32 mouse cellular contexts compared by ENCODE assay signal in the genomic region with DNA sequence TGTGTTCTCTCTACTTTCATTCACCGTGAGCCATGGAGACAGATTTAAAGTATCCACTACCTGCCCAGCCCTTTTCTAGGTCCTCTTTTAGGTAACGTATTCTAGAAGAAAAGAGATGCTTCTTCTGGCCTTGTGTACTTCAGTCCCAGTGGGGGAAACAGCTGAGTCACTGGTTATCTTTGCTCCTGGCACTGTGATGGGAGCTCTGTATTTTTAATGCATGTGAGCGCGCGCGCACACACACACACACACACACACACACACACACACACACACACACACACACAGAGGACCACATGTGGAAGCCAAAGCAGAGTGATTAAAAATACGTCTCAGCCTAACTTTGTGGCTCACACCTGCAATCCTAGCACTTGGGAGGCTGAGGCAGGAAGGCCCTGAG. TPM values are rescaled to one million over a fixed set of nuclear protein-coding genes. Genes with fewer than 3 reads are reported as not detected.
DNase-seq lines count a peak whose midpoint lies in the region; ATAC-seq and TF ChIP-seq lines count a peak whose summit lies in the region.
"Had no signal": no experiment of that assay in that cellular context is flagged by ENCODE, and none has a peak within 500 bp of the region (broad histone marks: within the 10 kb centered on the region; RNA-seq: fewer than 3 reads in every experiment).

No protein-coding gene starts in this region.

- TF ChIP-seq POLR2A in thymus, adult 2 months (IDR thresholded peaks at IDR 0.05; ENCODE audit: control insufficient read depth, extremely low read depth, insufficient read depth, low read length, poor library complexity) = no peak

- no peaks in the 10 kb centered on the region for H3K9me3 ChIP-seq in liver, embryonic 14.5 days (ENCODE audit: control insufficient read depth, low read length)
- H3K9me3 ChIP-seq in midbrain, embryonic 16.5 days (replicated peaks; ENCODE audit: control insufficient read depth, low read length, poor library complexity, severe bottlenecking) = no peaks in the 10 kb centered on the region
- H3K9me3 ChIP-seq: embryonic facial prominence, embryonic 12.5 days; heart, embryonic 12.5 days; hindbrain, embryonic 10.5 days; hindbrain, embryonic 15.5 days; lung, embryonic 15.5 days; midbrain, embryonic 10.5 days; midbrain, embryonic 15.5 days; stomach, embryonic 15.5 days had no signal

- no peaks in the 10 kb centered on the region for H3K36me3 ChIP-seq in thymus, adult 2 months (ENCODE audit: control insufficient read depth, insufficient read depth, low read length)
- no peaks in the 10 kb centered on the region for H3K36me3 ChIP-seq in liver, embryonic 14.5 days (replicated peaks; ENCODE audit: control insufficient read depth, insufficient read depth, low read depth)
- H3K36me3 ChIP-seq in midbrain, embryonic 16.5 days (ENCODE audit: control insufficient read depth, insufficient read depth, low read length) = peaks cover 6% of the 10 kb centered on the region; the same call in 1 of the 2 replicates
- H3K36me3 ChIP-seq: midbrain, embryonic 15.5 days had no signal

- H3K27me3 ChIP-seq in thymus, adult 2 months (ENCODE audit: control insufficient read depth, insufficient read depth, low read length) = no peaks in the 10 kb centered on the region
- no peaks in the 10 kb centered on the region for H3K27me3 ChIP-seq in liver, embryonic 14.5 days (ENCODE audit: control insufficient read depth, insufficient read depth, low read length)
- H3K27me3 ChIP-seq in midbrain, embryonic 16.5 days (ENCODE audit: control insufficient read depth, insufficient read depth, low read depth, low read length) = no peaks in the 10 kb centered on the region
- H3K27me3 ChIP-seq: embryonic facial prominence, embryonic 12.5 days; heart, embryonic 12.5 days; hindbrain, embryonic 15.5 days; lung, embryonic 15.5 days; midbrain, embryonic 15.5 days; stomach, embryonic 15.5 days had no signal

- peak; percentile 56 for ATAC-seq in erythroid progenitor cell, adult 5-6 weeks (replicated peaks; ENCODE audit: low FRiP score, poor library complexity, severe bottlenecking)
- no peak for ATAC-seq in liver, embryonic 14.5 days (ENCODE audit: insufficient read depth)
- ATAC-seq in midbrain, embryonic 16.5 days = no peak
- ATAC-seq: forebrain, embryonic 16.5 days; midbrain, embryonic 15.5 days had no signal

- H3K4me2 ChIP-seq in liver, embryonic 14.5 days (ENCODE audit: low read depth) = no peak overlapping the region
- H3K4me2 ChIP-seq in midbrain, embryonic 16.5 days (ENCODE audit: low read length) = no peak overlapping the region
- H3K4me2 ChIP-seq: embryonic facial prominence, embryonic 12.5 days; heart, embryonic 12.5 days; hindbrain, embryonic 15.5 days; lung, embryonic 15.5 days; midbrain, embryonic 15.5 days; stomach, embryonic 15.5 days had no signal

- H3K4me1 ChIP-seq in thymus, adult 2 months (replicated peaks; ENCODE audit: control insufficient read depth, insufficient read depth, low read length) = peaks cover 22% of the 10 kb centered on the region
- peaks cover 20 to 21% of the 10 kb centered on the region in 2 experiments; a peak in 3 of 4 replicates for H3K4me1 ChIP-seq in liver, embryonic 14.5 days (replicated peaks; ENCODE audit: control insufficient read depth in 2 of 2, insufficient read depth in 2 of 2, low read length in 1 of 2)
- H3K4me1 ChIP-seq in midbrain, embryonic 16.5 days (ENCODE audit: control insufficient read depth, insufficient read depth, low read length) = peaks cover 14% of the 10 kb centered on the region

- TF ChIP-seq CTCF in thymus, adult 2 months (IDR thresholded peaks at IDR 0.05; ENCODE audit: borderline replicate concordance, control insufficient read depth, extremely low read depth, insufficient read depth, low read length, poor library complexity) = no peak
- TF ChIP-seq CTCF in liver, embryonic 14.5 days (IDR thresholded peaks at IDR 0.05; ENCODE audit: low read depth) = no peak

- no peak overlapping the region for H3K4me3 ChIP-seq in thymus, adult 2 months (ENCODE audit: control insufficient read depth, insufficient read depth, low read length)
- H3K4me3 ChIP-seq in liver, embryonic 14.5 days (ENCODE audit: insufficient read depth in 1 of 2, low read depth in 2 of 2, low read length in 2 of 2) = no peak overlapping the region
- no peak overlapping the region for H3K4me3 ChIP-seq in midbrain, embryonic 16.5 days (ENCODE audit: low read depth, low read length)
- H3K4me3 ChIP-seq: embryonic facial prominence, embryonic 12.5 days; gastrocnemius, adult 2 months; heart, adult 2 months; heart, embryonic 12.5 days; hindbrain, embryonic 15.5 days; lung, embryonic 15.5 days; midbrain, embryonic 10.5 days; midbrain, embryonic 15.5 days; stomach, embryonic 15.5 days had no signal

- no peak for DNase-seq in thymus, adult 2 months
- no peak for DNase-seq in thymus, postnatal 25 days
- no peak for DNase-seq in liver, embryonic 14.5 days (ENCODE audit: low read depth in 3 of 3, low spot score in 3 of 3)
- DNase-seq in c-Kit-positive CD71-positive TER-119-positive erythroid progenitor cells, embryonic 14.5 days (ENCODE audit: low spot score) = no peak
- DNase-seq in urinary bladder, postnatal 25 days (ENCODE audit: low spot score) = no peak
- DNase-seq: adrenal gland, adult 8-10 months; cerebellum, adult 2 months; cerebellum, postnatal 36 days; embryo, embryonic 11 days; gastrocnemius, adult 2 months; gastrocnemius, postnatal 36 days; heart, adult 2 months; kidney, adult 2 months; kidney, postnatal 10 days; layer of hippocampus, postnatal 36 days; left cerebral cortex, postnatal 4 days; right cerebral cortex, postnatal 25 days; thymus, postnatal 14 days had no signal

- H3K27ac ChIP-seq in thymus, adult 2 months (ENCODE audit: control insufficient read depth, insufficient read depth, low read length) = 0 out of 2 replicates have a peak overlapping the region, but pooled peaks have one; percentile 22
- H3K27ac ChIP-seq in liver, embryonic 14.5 days = peak overlapping the region; percentile 1
- no peak overlapping the region for H3K27ac ChIP-seq in midbrain, embryonic 16.5 days (ENCODE audit: low read length)
- H3K27ac ChIP-seq: gastrocnemius, adult 2 months; heart, adult 2 months; hindbrain, embryonic 15.5 days; lung, embryonic 15.5 days; midbrain, embryonic 15.5 days; stomach, embryonic 15.5 days had no signal

- TF ChIP-seq EP300 in liver, embryonic 14.5 days (IDR thresholded peaks at IDR 0.05; ENCODE audit: low read depth) = no peak

- 92% methylated on average over 7 of the region's 7 CpGs for WGBS in thymus, adult 2 months
- 54% methylated on average over 7 of the region's 7 CpGs for WGBS in liver, embryonic 14.5 days (ENCODE audit: insufficient replicate concordance)
- WGBS in midbrain, embryonic 16.5 days = 96% methylated on average over 7 of the region's 7 CpGs

- H3K9ac ChIP-seq in liver, embryonic 14.5 days (replicated peaks) = no peak overlapping the region
- no peak overlapping the region for H3K9ac ChIP-seq in midbrain, embryonic 16.5 days (ENCODE audit: low read depth, low read length)
- H3K9ac ChIP-seq: embryonic facial prominence, embryonic 12.5 days; heart, embryonic 12.5 days; hindbrain, embryonic 15.5 days; midbrain, embryonic 15.5 days; stomach, embryonic 15.5 days had no signal

RNA-seq across cellular contexts. Expression of gene Rabggta, which starts 1.4 kb away (rescaled TPM):
- polyA plus RNA-seq in thymus, adult 2 months (2012; rRNA removed) = 80.5 and 84.9 TPM in 2 replicates
- 2.9 and 6.3 TPM in 2 replicates for total RNA-seq in erythroid progenitor cell, adult 5-6 weeks (2015; ENCODE audit: low replicate concordance)
- 6.0 TPM in 1 of 2 replicates, not detected in the other for total RNA-seq in erythroid progenitor cell, adult 5-6 weeks (2017; ENCODE audit: low replicate concordance)
- polyA plus RNA-seq in liver, embryonic 14.5 days (2012; rRNA removed) = 10.9 and 12.8 TPM in 2 replicates
- 7.4 and 8.1 TPM in 2 replicates for polyA plus RNA-seq in liver, embryonic 14.5 days (2014; fragmentation: Nextera tagmentation; extraction: Ambion mirVana)
- polyA plus RNA-seq in midbrain, embryonic 16.5 days (2015; fragmentation: Nextera tagmentation; extraction: Ambion mirVana) = 64.0 and 65.1 TPM in 2 replicates

RNA-seq across cellular contexts. Expression of gene Tgm1, which starts 9.7 kb away (rescaled TPM):
- 7.2 and 8.2 TPM in 2 replicates for polyA plus RNA-seq in thymus, adult 2 months (2012; rRNA removed)
- 1.4 and 4.6 TPM in 2 replicates for total RNA-seq in erythroid progenitor cell, adult 5-6 weeks (2015; ENCODE audit: low replicate concordance)
- total RNA-seq in erythroid progenitor cell, adult 5-6 weeks (2017; ENCODE audit: low replicate concordance) = 1.8 TPM in 1 of 2 replicates, not detected in the other
- 2.0 and 2.4 TPM in 2 replicates for polyA plus RNA-seq in liver, embryonic 14.5 days (2012; rRNA removed)
- 2.0 and 2.3 TPM in 2 replicates for polyA plus RNA-seq in liver, embryonic 14.5 days (2014; fragmentation: Nextera tagmentation; extraction: Ambion mirVana)
- 0.13 and 0.15 TPM in 2 replicates for polyA plus RNA-seq in midbrain, embryonic 16.5 days (2015; fragmentation: Nextera tagmentation; extraction: Ambion mirVana)
- total RNA-seq: gastrocnemius, postnatal 36 days had no signal
- polyA plus RNA-seq: CD4-positive, CD25-positive, alpha-beta regulatory T cell, adult 4 months had no signal

RNA-seq across cellular contexts. Expression of gene Dhrs1, which starts 22.1 kb away (rescaled TPM):
- 78.9 and 93.5 TPM in 2 replicates for polyA plus RNA-seq in thymus, adult 2 months (2012; rRNA removed)
- total RNA-seq in erythroid progenitor cell, adult 5-6 weeks (2015; ENCODE audit: low replicate concordance) = 6.7 and 39.3 TPM in 2 replicates
- 0.76 and 10.4 TPM in 2 replicates for total RNA-seq in erythroid progenitor cell, adult 5-6 weeks (2017; ENCODE audit: low replicate concordance)
- 21.2 and 31.0 TPM in 2 replicates for polyA plus RNA-seq in liver, embryonic 14.5 days (2012; rRNA removed)
- 34.4 and 40.4 TPM in 2 replicates for polyA plus RNA-seq in liver, embryonic 14.5 days (2014; fragmentation: Nextera tagmentation; extraction: Ambion mirVana)
- 72.3 and 75.3 TPM in 2 replicates for polyA plus RNA-seq in midbrain, embryonic 16.5 days (2015; fragmentation: Nextera tagmentation; extraction: Ambion mirVana)

RNA-seq across cellular contexts. Expression of gene Nop9, which starts 22.1 kb away (rescaled TPM):
- 41.5 and 43.6 TPM in 2 replicates for polyA plus RNA-seq in thymus, adult 2 months (2012; rRNA removed)
- 5.9 and 8.6 TPM in 2 replicates for total RNA-seq in erythroid progenitor cell, adult 5-6 weeks (2015; ENCODE audit: low replicate concordance)
- 7.2 and 11.7 TPM in 2 replicates for total RNA-seq in erythroid progenitor cell, adult 5-6 weeks (2017; ENCODE audit: low replicate concordance)
- polyA plus RNA-seq in liver, embryonic 14.5 days (2012; rRNA removed) = 13.1 and 13.2 TPM in 2 replicates
- polyA plus RNA-seq in liver, embryonic 14.5 days (2014; fragmentation: Nextera tagmentation; extraction: Ambion mirVana) = 20.8 and 27.5 TPM in 2 replicates
- 25.9 and 28.0 TPM in 2 replicates for polyA plus RNA-seq in midbrain, embryonic 16.5 days (2015; fragmentation: Nextera tagmentation; extraction: Ambion mirVana)

RNA-seq across cellular contexts. Expression of gene Cideb, which starts 34.8 kb away (rescaled TPM):
- polyA plus RNA-seq in thymus, adult 2 months (2012; rRNA removed) = 1.8 and 2.7 TPM in 2 replicates
- total RNA-seq in erythroid progenitor cell, adult 5-6 weeks (2015; ENCODE audit: low replicate concordance) = not detected in 2 replicates
- not detected in 2 replicates for total RNA-seq in erythroid progenitor cell, adult 5-6 weeks (2017; ENCODE audit: low replicate concordance)
- 37.3 and 42.1 TPM in 2 replicates for polyA plus RNA-seq in liver, embryonic 14.5 days (2012; rRNA removed)
- polyA plus RNA-seq in liver, embryonic 14.5 days (2014; fragmentation: Nextera tagmentation; extraction: Ambion mirVana) = 40.0 and 42.8 TPM in 2 replicates
- 0.21 and 0.26 TPM in 2 replicates for polyA plus RNA-seq in midbrain, embryonic 16.5 days (2015; fragmentation: Nextera tagmentation; extraction: Ambion mirVana)
- total RNA-seq: gastrocnemius, adult 2 months; gastrocnemius, postnatal 36 days; neutrophil, adult 5-6 weeks had no signal
- polyA plus RNA-seq: CD4-positive, CD25-positive, alpha-beta regulatory T cell, adult 4 months; forebrain, embryonic 11.5 days; forebrain, embryonic 16.5 days; hindbrain, embryonic 10.5 days had no signal
